Mouse (Mus musculus) thymus, adult 18-20 months (tissue): ENCODE data around the gene Lrrtm3.

Experiments used
- DNase-seq, 2 experiments: peaks; one replicate each; pipeline ENCODE4 v3.0.0; 2022; ENCODE audit warnings: mixed read lengths in 2 of 2

Lrrtm3 gene

DNA sequence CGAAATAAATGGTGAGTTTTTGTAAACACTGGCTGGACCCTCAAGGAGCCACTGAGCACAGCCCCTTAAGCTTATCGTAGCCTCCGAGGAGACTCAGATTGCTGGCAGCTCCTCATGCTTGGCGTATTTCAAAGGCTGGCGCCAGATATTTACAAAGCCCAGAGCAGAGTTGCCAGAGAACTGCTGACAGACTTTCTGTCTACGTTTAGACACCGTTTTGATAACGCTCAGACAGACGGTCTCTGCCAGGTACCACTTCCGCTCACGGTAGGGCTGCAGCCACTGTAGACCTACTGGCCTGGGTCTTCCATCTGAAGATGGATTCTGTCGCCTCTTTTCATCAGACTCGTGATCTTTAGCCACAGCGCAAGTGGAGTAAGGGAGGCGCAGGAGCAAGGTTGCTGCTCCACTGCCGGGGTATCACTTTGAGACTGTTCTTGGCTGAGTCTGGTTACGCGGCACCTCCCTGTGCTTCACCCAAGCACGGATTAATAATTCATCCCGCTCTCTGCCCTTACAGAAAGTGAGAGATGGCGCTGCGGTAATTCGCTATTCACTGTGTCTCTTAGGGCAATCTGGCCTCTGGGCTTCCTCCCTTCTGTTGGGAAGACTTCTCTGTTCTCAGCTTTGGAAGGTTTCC lies 203.5 kb downstream of the Lrrtm3 start:
- DNase-seq = no peak

DNA sequence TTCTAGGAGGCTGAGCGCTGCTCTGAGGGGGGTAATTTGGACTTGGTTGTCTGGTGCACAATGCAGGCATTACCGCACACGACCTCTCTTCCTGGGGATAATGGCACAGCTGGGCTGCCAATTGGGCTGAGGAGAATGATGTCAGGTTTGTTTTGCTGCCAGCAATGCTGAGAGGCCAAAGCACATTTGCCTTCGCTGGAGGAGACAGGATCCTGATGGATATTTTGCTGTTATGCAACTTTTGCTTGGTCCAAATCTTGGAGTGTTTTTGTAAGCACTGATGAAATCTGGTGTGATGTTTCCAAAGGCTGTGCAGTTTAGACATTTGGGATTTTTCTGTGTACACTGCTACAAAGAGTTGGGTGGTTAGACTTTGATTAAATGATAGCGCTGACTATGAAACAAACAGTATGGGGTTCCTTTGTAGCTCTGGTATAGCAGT lies 209.6 kb downstream of the Lrrtm3 start:
- DNase-seq = no peak
